Mouse (Mus musculus): ENCODE measurements around the gene Kmt2c.

GRCm38 (mm10) chr5:25516301-25516895 is 17.8 kb upstream of the Kmt2c start:
- TF ChIP-seq CTCF (IDR thresholded peaks at IDR 0.05; ENCODE audit: low read depth, low read length) (no peak), GATA1 (IDR thresholded peaks at IDR 0.05; ENCODE audit: borderline replicate concordance, low read length) (no peak), TAL1 (conservative IDR thresholded peaks at IDR 0.05; ENCODE audit: low read depth, low read length) (no peak), GATA2 (IDR thresholded peaks at IDR 0.05; ENCODE audit: borderline replicate concordance, low read depth, low read length) (no peak), POLR2AphosphoS5 (IDR thresholded peaks at IDR 0.05; ENCODE audit: insufficient replicate concordance, low read depth, low read length) (no peak)
